Mouse (Mus musculus) inflammation-experienced regulatory T-cells, adult 6 months (primary cell): ENCODE measurements around the gene Arl6ip4. TPM values are rescaled to one million over a fixed set of nuclear protein-coding genes. Genes with fewer than 3 reads are reported as not detected.

Experiments
- ATAC-seq: one replicate; pipeline ENCODE4 v1.8.0; 2017
- polyA plus RNA-seq, 3 experiments: library from polyadenylated mRNA; unstranded; fragments of 100-300 nt; shearing (Covaris generic); gene quantifications; one replicate each; pipeline ENCODE4 v1.2.1; 2017

Gene Arl6ip4
- polyA plus RNA-seq: 10 to 100 TPM; 55.1 to 59.0 (median 56.1) TPM

DNA sequence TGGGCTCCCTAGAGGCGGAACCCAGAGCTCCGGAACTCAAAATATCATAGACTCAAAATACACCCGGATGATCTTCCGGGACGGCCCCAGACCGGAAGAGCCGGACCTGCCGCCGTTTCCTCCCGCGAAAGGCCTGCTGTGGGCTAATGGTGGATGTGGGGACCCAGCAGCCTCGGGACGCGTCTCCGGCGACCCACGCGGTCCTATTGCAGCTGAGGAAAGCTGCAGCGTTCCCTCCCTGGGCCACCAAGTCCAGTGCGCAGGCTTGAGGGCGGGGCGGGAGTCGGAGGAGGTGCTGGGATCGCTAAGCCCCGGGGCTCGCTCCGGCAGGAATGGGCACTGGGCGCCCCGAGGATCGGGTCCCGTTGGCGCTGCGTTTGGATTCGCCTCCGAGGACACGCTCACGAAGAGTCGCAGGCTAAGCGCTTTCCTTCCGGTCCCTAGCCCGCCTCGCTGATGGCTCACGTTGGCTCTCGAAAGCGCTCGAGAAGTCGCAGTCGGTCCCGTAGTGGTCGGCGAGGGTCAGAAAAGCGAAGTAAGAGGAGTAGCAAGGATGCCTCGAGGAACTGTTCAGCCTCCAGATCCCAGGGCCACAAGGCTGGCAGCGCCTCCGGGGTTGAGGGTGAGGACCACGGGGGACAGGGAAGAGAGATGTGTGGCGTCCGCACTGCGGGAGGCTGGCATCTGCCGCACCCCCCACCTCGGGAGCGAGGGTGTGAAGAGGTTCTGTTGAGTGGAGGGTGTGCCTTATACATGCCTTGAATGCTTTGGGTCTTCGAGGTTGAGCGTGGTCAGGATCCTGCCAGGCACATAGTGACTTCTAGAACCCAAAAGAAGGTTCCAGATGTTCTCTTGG, at the start of gene Arl6ip4:
Gene Arl6ip4, plus strand, starts transcription at position 100 of the 856 bp plus-strand sequence.
- ATAC-seq: no peak

DNA sequence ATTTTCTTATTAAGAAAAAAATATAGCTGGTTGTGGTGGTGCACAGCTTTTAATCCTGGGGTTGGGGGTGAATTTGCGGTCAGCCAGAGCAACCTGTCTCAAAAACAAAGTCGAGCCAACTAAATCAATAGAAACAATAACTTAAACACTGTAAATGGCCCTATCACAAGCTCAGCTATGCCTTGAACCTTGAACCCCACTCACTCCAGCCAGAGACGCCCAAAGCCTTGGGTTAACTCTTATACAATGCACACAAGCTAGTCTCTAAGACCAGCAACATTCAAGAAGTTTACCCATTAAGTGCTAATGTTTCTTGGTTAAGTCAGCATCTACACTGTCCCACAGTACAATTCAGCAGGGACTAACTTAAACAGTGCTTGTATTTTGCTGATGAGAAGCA, 46.2 kb upstream of the Arl6ip4 start:
- no peak for ATAC-seq

DNA sequence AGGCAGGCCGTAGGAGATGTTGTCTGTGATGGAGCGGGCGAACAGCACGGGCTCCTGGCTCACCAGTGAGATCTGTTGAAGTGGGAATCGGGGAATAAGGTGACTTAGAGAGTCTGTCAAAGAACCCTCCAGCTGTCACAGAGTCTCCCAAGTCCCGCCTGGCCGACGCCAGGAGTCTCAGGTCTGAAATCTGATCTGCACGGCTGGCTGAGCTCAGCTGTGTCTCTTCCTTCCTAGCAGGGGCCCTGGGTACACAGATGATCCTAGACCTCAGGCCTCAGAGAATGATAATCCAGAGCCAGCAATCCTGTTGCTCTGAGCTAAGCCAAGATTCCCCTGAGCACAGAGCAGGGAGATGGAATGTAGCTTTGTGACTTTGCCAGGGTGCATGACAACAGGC, 42.2 kb upstream of the Arl6ip4 start:
- no peak for ATAC-seq

DNA sequence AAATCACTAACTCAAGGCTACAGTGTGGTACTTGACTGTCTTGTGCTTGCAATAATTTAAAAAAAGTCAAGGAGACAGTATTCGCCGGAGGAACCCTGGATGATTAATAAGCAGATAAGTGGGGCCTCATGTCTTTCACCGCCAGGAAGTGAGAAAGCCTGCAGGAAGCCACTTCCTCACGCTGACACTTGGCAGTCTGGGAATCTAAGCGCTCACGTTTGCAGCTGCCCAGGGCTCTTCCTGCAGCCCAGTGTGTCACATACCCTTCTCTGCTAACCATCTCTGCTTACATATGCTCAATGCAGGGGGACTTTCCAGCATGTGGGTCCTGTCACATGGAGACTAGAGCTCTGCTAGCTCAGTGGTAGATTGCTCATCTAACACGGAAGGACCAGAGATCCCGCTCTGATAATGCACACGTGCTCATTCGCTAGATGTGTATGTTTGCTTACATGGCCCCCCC, 41.0 kb upstream of the Arl6ip4 start:
- peak; percentile 92 for ATAC-seq

DNA sequence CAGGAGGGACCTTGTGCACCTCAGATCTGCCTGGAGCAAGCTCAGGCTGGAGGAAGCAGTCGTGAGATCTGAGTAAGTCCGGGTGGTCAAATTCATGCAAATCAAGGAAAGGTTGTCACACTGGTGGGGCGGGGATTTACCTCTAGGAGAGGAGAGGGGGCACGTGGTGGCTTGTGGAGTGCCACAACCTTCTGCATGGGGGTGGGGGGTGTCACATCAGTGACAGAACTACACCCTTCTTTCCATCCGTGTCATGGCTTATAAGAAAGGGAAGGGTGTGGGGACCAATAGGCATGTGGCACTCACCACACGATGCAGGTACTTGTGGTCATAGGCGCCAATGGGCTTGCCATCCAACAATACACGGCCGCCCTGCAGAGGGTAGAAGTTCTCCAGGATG, 40.2 kb upstream of the Arl6ip4 start:
- no peak for ATAC-seq

DNA sequence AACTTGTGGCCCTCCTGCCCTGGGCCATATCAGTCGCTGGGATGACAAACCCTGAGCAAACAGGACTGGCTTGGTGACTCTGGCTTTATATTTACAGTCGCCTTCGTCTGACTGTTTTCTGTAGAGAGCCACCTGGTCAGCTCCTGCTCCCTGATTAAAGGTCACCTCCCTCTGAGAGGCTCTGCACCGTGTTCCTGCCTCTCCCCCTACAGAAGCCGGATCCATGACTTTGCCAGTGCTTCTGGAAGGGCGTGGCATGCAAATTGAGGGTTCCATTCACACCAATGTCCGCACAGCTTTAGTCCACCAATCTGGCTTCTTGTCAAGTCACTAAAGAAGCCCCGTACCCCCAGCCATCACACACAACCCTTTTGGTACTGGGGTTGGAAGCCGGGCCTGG, 39.3 kb upstream of the Arl6ip4 start:
- no peak for ATAC-seq

DNA sequence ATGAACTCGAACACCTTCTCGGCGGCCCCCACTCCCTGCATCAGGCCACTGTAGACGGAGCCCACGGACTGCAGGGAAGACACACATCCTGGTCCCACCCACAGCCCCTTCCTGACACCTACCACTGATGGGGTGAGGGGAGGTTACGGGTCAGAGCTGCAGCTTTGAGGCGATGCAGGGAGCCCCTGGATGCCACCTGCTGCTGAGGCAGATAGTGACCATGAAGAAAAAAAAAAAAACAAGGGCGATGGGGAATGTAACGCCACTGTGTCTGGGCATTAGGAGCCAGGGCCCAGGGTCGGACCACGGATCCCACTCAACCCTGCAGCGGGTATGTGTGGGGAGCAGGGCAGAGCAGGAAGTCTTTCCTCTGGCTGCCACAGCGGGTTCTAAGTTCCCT, 38.6 kb upstream of the Arl6ip4 start:
- ATAC-seq: no peak

DNA sequence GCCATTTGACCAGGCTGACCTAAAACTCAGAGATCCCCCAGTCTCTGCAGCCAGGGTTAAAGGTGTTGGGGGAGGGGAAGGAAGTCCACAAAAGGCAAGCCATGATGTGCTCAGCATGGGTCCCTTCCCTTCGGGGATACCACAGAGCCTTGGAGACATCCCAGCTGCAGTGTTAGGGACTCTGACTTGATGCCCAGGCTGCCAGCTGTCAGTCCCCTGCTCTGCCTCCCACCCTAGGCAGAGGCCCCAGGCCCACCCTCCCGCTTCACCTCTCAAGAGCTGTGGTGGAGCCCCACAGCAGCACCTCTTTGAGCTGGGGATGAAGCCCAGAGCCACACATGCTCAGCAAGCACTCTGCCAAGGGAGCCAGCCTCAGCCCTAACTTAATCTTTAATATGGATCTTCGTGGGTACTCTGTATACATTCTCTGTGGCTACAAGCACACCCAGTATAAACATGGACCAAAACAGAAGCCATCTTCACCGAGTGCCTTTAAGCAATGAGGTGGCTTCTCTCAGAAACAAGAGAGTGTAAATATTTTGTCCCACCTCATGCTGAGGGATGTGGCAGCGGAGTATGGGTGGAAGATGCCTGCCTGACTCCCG, 37.9 kb upstream of the Arl6ip4 start:
- ATAC-seq: no peak

DNA sequence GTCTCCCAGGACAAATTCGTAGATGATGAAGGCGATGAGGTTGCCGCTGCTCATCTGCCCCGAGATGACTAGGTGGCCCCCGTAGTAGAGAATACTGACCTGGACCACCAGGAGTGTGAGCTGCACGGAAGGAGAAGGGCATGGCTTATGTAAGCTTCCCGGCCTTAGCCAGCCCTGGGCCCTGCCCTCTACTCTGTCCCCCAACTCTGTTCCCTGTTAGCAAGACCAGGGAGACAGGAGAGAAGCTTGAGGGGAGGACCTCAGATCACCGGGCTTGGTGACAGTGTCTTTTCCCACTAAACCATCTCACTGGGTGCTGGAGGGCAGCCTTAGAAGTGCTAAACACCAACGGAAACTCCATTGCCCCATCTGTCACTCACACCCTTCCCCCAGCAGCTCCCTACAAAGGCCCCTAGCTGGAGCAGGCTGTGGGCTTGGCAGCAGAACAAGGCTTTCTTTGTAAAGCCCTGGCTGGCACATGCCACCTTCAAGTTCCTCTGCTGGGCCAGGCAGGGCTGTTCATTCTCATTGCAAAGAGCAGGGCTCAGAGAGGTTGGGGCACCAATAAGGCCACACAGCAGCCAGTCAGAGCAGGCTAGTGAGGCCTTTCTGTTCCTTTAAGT, 37.0 kb upstream of the Arl6ip4 start:
- peak; percentile 9 for ATAC-seq

DNA sequence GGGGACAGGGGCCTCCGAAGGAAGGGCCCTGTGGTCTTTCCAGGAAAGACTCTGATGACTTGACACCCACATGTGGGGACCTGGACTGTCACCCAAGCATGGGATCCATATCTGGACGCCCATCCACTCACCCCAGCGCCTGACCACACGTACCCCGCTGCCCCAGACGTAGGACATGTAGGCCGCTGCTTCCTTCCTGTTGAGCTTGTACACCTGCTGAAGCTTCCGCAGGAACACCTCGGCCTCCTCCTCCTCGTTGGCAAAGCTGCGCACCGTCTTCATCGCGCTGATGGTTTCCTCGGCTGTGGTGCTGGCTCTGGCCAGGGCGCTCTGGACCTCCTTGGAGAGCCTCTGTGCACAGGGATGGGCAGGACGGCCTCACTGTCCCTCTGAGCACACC, 36.0 kb upstream of the Arl6ip4 start:
- peak; percentile 5 for ATAC-seq

DNA sequence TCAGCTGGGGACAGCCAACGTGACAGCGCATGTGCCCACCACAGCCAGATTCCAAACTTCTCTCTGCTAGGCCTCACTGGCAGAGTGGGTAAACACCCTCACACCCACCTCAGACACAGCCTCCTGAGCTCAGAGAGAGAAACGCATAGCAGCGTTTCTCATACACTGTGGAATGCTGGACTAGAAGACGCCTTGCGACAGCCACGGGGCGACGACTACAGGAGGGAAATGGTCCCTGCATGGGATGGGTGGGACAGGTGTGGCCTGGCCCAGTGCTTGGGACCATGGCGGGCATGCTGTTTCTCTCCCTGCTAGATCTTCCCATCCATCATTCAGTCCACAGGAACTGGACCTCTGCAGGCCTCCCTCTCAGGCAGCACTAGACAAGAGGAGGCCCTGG, 33.4 kb upstream of the Arl6ip4 start:
- ATAC-seq: no peak

DNA sequence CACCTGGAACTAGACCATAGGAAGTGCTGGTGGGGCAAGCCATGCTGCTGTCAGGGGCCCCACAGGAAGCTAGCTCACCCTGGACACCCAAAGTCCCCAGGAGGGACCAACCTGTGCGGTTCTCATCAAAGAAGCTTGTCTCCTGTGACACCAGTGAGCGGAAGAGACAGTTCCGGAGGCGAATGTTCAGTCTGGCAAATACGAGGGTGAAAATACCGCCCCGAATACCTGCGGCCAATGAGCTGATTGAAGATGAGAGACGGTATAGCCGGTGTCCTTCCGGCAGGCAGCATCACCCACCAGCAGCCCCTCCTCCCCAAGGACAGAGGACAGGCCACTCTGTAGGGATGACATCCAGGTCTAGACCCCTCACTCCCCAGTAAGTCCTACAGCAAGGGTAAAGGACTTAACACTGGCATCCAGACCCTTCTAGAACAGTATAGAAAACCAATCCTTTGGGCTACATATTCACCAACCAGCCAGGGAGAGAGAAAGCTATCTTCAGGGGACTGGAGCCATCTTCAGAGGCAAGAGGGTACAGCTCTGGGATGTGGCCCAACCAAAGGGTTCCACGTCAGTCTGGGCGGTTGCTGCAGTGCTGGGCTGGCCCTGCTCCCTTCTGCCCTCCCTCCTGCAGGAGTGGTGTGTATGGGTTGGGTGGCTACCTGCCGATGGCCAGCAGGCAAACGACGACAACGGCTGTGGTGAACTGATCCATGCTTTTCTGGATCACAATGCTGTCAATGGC, 32.8 kb upstream of the Arl6ip4 start:
- peak; percentile 12 for ATAC-seq

DNA sequence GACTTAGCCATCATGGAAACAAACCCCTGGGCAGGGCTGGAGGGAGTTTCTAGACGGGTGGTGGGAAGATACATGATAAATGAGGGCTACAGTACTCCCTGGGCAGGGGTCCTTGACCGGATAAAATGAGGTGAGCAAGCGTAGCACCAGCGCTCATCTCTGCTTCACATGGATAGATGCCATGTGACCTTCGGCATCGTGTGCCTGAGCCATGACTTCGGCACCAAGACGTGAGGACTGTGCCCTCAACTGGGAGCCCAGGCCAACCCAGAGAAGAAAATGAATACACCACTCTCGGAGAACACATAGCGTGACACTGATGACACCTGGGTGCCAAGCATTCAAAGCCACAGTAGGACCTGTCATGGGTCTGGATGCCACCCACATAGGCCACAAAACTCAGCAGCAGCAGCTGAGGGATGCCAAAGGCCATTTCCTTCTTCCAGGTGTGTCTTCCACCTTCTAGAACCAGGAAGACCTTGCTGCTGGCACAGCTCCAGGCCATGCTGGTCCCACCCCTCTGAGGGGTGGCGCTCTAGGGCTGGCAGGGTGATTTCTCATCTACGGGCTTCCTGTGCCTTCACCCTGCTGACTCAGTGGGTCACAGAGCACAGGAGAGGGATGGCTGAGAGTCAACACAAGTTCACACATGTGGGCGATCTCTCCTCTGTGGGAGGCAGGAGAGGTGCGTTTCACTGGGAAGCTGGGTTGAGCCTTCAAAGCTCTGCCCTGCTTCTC, 31.9 kb upstream of the Arl6ip4 start:
- ATAC-seq: peak; percentile 69

DNA sequence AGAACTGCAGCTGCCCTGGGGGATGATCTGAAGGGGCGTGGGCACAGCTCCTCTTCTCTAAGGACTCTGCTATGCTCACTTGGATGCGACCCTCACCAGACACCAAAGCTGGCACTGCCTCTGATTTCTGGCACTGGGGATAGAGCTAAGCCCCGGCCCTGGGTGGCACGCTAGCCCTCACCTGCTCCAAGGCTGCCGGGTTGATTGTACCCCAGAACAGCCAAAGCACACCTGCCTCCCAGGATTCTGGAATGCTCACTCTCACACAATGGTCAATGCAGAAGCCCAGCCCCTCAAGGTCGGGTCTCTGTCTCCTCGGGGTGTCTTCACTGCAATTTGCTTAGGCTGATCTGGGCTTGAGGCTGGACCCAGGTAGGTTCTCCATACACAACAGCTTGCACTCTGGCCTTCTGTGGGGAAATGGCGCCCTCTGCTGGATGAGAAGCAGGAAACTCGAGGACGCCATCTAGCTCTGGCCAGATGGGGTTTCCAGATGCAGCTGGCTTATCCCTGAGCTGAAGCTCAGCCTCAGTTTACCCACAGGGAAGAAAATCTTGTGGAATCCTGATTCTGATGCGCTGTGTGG, 31.2 kb upstream of the Arl6ip4 start:
- ATAC-seq: peak; percentile 39

DNA sequence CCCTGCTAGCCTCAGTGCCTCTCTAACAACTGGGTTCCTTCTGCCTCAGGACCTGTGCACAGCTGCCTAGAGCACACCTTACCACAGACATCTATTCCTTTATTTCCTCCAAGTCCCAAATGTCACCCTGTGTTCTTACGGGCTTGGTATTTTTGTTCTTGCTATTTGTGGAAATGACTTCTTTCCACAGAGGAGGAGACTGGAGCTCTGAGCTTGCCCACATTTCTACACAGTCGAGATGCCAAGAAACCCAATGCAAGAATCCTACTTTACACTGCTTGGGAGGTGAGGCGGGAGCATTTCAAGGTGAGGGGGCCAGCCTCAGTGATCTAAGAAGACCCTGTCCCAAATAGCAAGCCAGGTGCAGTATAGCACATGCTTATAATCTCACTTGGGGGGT, 30.4 kb upstream of the Arl6ip4 start:
- ATAC-seq: no peak

DNA sequence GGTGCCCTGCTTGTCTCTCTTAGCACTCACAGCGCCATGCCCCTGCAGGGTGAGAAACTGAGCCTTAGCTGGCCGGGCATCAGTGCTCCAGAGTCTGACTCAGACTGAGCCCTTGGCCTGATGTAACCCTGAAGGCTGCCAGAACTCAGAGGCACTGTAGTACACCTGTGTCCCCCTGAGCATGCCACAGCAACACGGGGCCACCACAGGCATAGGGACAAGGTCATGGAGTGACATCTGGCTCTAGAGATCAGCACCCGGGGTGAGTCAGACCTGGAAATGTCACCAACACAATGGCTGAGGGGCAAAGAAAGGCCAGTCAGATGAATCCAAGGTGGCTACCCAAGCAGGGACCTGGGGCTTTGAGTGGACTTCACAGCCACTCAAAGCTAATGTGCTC, 29.0 kb upstream of the Arl6ip4 start:
- ATAC-seq: no peak

DNA sequence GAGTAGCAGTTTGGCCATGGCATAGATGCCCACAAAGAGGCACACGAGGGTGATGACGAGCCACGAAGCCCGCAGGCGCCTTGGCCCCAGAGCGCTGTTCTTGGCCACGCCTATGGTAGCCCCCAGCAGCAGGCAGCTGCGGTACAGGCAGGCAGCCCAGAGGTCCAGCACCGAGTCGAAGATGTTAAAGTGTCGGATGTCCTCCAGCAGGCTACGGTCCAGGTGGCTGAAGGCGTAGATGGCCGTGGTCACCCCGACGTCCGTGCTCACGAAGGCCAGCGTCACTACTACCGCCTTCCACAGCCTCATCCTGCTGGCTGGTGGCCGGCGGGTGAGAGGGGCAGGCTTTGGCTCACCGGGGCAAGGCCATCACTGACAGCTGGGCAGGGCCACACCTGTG, 26.0 kb upstream of the Arl6ip4 start:
- no peak for ATAC-seq

DNA sequence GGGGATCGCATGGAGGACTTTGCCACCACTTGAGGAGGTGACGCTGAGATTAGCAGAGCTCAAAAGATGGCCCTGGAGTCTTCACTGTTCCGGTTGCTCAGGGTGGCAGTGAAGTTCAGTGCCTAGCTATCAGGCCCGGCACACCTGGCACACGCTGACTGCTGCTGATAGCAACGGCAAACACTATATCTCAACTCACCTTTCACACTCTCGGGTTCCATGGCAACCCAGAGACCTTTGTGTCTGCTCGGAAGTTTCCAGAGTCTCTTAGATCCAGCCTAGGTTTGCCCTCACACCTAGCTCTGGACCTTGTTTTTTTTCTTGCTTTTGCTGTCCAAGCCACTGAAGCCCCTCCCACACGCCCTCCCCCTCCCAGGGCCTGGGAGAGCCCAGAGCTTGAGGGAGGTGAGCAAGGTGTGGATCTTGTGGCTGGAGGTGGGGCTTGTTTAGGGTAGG, 23.9 kb upstream of the Arl6ip4 start:
- ATAC-seq: no peak

DNA sequence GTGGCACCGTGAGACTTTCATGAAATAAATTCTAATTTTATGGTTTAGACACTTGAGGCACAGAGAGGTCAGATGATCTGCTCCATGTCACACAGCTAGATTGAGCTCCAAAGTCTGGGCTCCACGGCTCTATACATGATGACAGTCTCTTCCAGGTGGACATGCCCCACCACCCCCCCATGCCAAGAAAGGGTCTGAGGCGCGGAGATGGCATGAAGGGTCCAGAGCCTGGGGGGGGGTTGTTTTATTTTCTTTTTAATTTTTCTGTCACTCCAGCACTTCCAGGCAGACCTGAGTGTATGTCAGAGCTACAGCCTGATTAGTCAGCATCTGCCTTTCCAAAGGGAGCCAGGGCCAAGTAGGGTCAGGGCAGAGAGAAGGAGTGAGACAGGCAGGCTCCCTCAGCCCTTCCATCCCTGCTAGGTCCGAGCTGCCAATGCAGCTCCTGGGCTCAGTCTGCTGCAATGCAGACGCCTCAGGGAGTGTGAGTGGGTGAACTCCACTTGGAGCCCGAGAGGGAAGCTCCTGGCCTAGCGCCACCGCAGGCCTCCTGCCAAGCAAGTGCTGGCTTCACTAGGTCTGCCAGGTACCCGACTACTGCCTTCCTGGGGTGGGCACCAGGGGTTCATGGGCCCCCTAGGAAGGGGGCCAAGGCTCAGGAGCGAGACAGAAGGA, 22.6 kb upstream of the Arl6ip4 start:
- no peak for ATAC-seq

DNA sequence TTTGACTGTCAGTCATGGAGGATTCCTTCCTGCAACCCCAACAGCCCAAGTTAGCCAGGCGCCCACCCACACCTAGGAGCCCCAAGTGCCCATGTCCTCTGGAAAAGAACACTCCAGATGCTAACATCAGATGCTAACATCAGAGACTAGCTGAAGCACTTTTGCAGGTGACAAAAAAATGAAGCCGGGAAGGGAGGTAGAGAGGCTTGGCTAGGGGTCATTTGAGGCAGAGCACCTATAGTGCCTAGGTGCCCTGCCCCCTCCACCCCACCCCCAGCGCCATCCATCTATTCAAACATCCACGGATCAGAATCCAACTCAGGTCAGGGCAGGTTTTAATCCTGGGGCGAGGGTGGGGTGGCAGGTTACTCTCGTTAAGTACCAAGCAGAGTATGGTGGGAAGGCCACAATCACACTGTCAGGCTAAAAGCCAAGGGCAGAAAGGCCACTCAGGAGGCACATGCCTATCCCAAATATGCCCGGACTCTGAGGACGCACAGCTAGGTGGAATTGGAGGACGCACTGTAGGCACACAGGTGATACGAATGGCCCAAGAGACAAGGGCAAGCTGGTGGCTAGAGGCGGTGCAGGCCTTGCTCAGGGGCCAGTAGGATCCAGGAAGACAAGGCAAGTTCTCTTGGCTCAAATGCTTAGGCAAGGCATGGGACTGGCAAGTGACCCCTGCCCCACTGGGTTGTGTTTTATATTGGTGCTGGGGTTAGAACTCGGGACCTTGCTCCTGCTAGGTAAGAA, 21.9 kb upstream of the Arl6ip4 start:
- no peak for ATAC-seq
